Mouse (Mus musculus): ENCODE data around the gene Ms4a10. TPM values are rescaled to one million over a fixed set of nuclear protein-coding genes. Genes with fewer than 3 reads are reported as not detected.

Ms4a10 gene
- total RNA-seq, 4 experiments from 2014 or later = 1.1 to 60.0 (median 24.4) TPM; not detected in 1

GRCm38 (mm10) chr19:10959085-10959977, 15.1 kb downstream of the Ms4a10 start:
- no peak for DNase-seq

- DNase-seq = no peak
These were observed 22.2 kb downstream of the Ms4a10 start for GRCm38 (mm10) chr19:10952021-10952939.

GRCm38 (mm10) chr19:10949558-10949957, 24.9 kb downstream of the Ms4a10 start:
- no peak for DNase-seq

- peak; percentile 95 for DNase-seq
These were observed 25.4 kb downstream of the Ms4a10 start, which contains the start of gene Ccdc86 for GRCm38 (mm10) chr19:10949112-10949511. Gene Ccdc86, minus strand, starts transcription at chr19:10949266.

GRCm38 (mm10) chr19:10948416-10948815, 26.1 kb downstream of the Ms4a10 start:
- no peak for DNase-seq

- no peak for DNase-seq
These were observed 27.3 kb downstream of the Ms4a10 start for GRCm38 (mm10) chr19:10947219-10947618.

- DNase-seq = no peak
These were observed 28.0 kb downstream of the Ms4a10 start for GRCm38 (mm10) chr19:10946506-10946905.

GRCm38 (mm10) chr19:10943955-10944354, 30.5 kb downstream of the Ms4a10 start:
- no peak for DNase-seq

- no peak for DNase-seq
These were observed 33.5 kb downstream of the Ms4a10 start for GRCm38 (mm10) chr19:10940801-10941457.

GRCm38 (mm10) chr19:10940097-10940800, 34.2 kb downstream of the Ms4a10 start:
- DNase-seq = peak; percentile 52

GRCm38 (mm10) chr19:10938771-10939170, 35.7 kb downstream of the Ms4a10 start:
- no peak for DNase-seq

- no peak for DNase-seq
These were observed 37.3 kb downstream of the Ms4a10 start, which contains the start of gene Ptgdr2 for GRCm38 (mm10) chr19:10937110-10937563. Gene Ptgdr2, plus strand, starts transcription at chr19:10937160.

- DNase-seq = no peak
These were observed 38.4 kb downstream of the Ms4a10 start for GRCm38 (mm10) chr19:10936077-10936476.

GRCm38 (mm10) chr19:10935029-10935428, 39.4 kb downstream of the Ms4a10 start:
- no peak for DNase-seq

- no peak for DNase-seq
These were observed 43.8 kb downstream of the Ms4a10 start for GRCm38 (mm10) chr19:10930641-10931040.

GRCm38 (mm10) chr19:10926666-10927065, 47.8 kb downstream of the Ms4a10 start:
- no peak for DNase-seq

- no peak for DNase-seq
These were observed 48.3 kb downstream of the Ms4a10 start for GRCm38 (mm10) chr19:10926123-10926621.

- no peak for DNase-seq
These were observed 50.2 kb downstream of the Ms4a10 start for GRCm38 (mm10) chr19:10924220-10924619.

GRCm38 (mm10) chr19:10921058-10921457, 53.4 kb downstream of the Ms4a10 start:
- no peak for DNase-seq

- no peak for DNase-seq
These were observed 53.9 kb downstream of the Ms4a10 start, which contains the start of gene Zp1 for GRCm38 (mm10) chr19:10920532-10920931. Gene Zp1, minus strand, starts transcription at chr19:10920632.

- no peak for DNase-seq
These were observed 56.0 kb downstream of the Ms4a10 start for GRCm38 (mm10) chr19:10918321-10918991.

Measured in adrenal gland, adult 8-10 months (tissue).